Mouse (Mus musculus) olfactory bulb, adult 2 months (tissue): ENCODE results near the gene Klhl41. TPM values are rescaled to one million over a fixed set of nuclear protein-coding genes. Genes with fewer than 3 reads are reported as not detected.
"Not testable (repeated sequence)": the region's sequence is repeated elsewhere in the genome, so short reads cannot be mapped to it uniquely, and the experiment has no call there.

ENCODE experiments used
- H3K27ac ChIP-seq: fragments of 200-500 bp; 2 replicates; pipeline ENCODE4 v1.5.1; 2012; ENCODE audit warnings: low read depth, low read length; ENCODE audit not compliant: insufficient read depth
- H3K4me1 ChIP-seq: fragments of 200-500 bp; 2 replicates; pipeline ENCODE4 v1.6.1; 2012; ENCODE audit warnings: low read length; ENCODE audit not compliant: control insufficient read depth, insufficient read depth
- H3K4me3 ChIP-seq: fragments of 200-500 bp; 2 replicates; pipeline ENCODE4 v1.5.1; 2012; ENCODE audit warnings: mild to moderate bottlenecking, low read depth, low read length, moderate library complexity; ENCODE audit not compliant: insufficient read depth
- CTCF ChIP-seq: fragments of 200-500 bp; IDR thresholded peaks from 2 replicates; pipeline ENCODE4 v1.5.1; 2012; ENCODE audit warnings: low read depth, mild to moderate bottlenecking, low read length, moderate library complexity; ENCODE audit not compliant: insufficient read depth
- POLR2A ChIP-seq: fragments of 200-500 bp; IDR thresholded peaks from 2 replicates; pipeline ENCODE4 v1.6.1; 2012; ENCODE audit warnings: mild to moderate bottlenecking, low read depth, low read length, moderate library complexity; ENCODE audit not compliant: insufficient read depth
- WGBS: fragments of 180-500 bp; shearing (Covaris S2); methylation state at CpG from one replicate; pipeline ENCODE4 v1.1.7; 2018; 5-methylcytosine and 5-hydroxymethylcytosine counted together
- polyA plus RNA-seq: library from polyadenylated mRNA; stranded (reverse); fragments of >200 nt; gene quantifications from 2 replicates; pipeline ENCODE4 v1.2.4, GENCODE M21; 2012; ENCODE audit warnings: low replicate concordance; ENCODE audit not compliant: missing spikeins, insufficient read depth, insufficient read length

The Klhl41 gene
- polyA plus RNA-seq, 1 experiment = not detected

DNA sequence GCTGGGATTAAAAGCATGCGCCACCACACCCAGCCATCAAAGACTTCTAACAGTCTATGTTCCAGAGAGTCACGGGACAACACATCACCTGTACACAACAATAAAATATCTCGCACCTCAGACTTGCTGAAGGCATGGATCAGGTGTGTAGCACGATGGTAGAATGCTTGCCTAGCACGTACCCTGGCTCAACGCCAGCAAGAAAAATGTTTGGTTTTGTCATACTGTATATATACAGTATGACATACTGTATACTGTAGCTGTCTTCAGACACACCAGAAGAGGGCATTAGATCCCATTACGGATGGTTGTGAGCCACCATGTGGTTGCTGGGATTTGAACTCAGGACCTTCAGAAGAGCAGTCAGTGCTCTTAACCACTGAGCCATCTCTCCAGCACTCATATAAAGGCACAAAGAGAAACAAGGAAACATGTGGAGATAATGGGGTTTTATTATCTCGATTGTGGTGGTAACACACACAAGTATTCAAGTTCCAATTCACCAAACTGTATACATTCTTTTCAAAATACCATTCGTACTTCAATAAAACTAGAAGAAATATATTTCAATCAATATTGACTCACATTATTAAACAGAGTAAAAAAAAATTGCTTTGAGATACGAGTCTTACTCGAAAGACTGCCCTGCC, 24.8 kb upstream of the Klhl41 start:
- WGBS = 96% methylated on average over 11 of the region's 11 CpGs

DNA sequence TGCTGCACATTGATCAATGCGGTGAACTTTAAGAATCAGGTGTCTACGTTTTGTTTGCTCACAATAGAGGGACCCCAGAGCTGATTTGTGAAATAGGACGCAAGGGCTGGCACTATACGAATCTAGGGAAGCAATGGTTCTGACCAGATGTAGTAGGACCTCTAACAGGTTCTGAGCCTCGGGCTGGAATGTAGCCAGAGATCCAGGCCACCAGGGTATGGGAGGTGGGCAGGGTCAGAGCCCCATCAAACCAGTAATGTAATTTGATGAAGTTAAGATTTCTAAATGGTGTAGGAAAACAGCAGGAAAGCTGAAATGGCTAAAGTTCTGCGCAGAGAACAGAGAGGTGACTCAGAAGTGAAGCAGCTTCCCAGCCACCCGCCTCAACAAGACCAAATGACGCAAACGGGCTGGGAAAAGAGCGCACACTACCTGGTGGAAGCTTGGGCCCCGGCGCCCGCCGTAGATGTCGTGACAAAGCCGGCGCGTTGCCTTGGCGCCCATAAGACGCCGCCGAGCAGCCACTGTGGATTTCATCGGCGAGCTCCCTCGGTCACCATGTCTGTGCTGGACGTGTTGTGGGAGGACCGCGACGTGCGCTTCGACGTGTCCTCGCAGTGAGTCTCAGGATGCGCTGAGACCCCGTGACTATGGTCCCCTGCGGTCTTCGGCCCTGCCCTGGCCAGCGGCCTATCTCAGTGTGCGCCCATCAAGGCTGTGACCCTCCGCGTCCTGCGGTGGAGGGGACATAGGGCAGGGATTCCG, 23.0 kb upstream of the Klhl41 start, which contains the start of gene Bbs5:
TSS of gene Bbs5 (plus strand) at position 446 of the 765 bp plus-strand sequence.
- Histone ChIP-seq H3K4me1 (peaks cover 2% of the 10 kb centered on the region; the same call in 1 of the 2 replicates), H3K27ac (no peak within 1 kb of the TSS), H3K4me3 (peak within 1 kb of the TSS; percentile 96)
- WGBS = 2% methylated on average over 43 of the region's 43 CpGs
- TF ChIP-seq POLR2A = peak; percentile 51
- TF ChIP-seq CTCF = no peak

More for the DNA sequence above, 24.8 kb upstream of the Klhl41 start:
- TF ChIP-seq POLR2A = no peak
- TF ChIP-seq CTCF = no peak
- no peak overlapping the region for H3K27ac ChIP-seq
- peaks cover 4% of the 10 kb centered on the region for H3K4me1 ChIP-seq
- H3K4me3 ChIP-seq = no peak overlapping the region

DNA sequence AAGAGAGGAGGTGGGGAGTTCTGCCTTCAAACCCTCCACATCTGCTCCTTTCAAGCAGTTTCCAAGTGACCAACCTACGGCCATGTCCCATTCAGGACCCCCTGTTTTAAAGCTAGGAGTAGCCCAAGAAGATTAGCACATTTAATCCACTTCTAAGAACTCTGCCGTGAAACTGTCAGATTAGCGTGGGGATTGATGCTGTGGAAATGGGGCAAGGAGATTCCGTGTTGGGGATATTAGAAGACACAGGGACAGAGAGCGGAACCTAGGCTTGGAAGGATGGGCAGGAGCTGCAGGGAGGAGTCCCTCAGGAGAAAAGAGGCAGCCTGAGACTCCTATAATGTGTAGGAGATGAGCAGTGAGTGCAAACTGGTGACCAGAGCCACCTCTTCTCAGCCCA, 20.2 kb upstream of the Klhl41 start:
- Histone ChIP-seq H3K4me1 (peaks cover 2% of the 10 kb centered on the region; the same call in 1 of the 2 replicates), H3K27ac (no peak overlapping the region), H3K4me3 (no peak overlapping the region)
- 89% methylated on average over 5 of the region's 5 CpGs for WGBS
- TF ChIP-seq CTCF (no peak), POLR2A (no peak)

DNA sequence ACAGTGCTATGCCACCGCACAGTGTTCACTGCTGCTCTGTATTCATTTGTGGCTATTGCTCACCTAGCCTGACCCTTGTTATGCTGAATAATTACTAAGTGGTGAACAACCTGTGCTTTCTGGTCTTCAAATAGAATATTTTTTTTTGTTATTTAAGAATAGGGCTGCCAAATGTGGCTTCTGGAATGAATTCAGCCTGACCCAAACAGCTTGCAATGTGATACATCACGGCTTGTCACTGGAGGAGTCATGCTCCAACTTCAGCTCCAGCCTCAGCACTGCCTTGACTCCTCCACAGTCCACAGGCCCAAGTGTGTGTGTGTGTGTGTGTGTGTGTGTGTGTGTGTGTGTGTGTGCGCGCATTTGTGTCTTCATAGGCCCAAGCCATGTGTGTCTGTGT, 10.6 kb upstream of the Klhl41 start:
- Histone ChIP-seq H3K4me3 (no peak overlapping the region), H3K27ac (no peak overlapping the region), H3K4me1 (no peaks in the 10 kb centered on the region)
- 91% methylated on average over 4 of the region's 4 CpGs for WGBS
- no peak for TF ChIP-seq POLR2A
- no peak for TF ChIP-seq CTCF

DNA sequence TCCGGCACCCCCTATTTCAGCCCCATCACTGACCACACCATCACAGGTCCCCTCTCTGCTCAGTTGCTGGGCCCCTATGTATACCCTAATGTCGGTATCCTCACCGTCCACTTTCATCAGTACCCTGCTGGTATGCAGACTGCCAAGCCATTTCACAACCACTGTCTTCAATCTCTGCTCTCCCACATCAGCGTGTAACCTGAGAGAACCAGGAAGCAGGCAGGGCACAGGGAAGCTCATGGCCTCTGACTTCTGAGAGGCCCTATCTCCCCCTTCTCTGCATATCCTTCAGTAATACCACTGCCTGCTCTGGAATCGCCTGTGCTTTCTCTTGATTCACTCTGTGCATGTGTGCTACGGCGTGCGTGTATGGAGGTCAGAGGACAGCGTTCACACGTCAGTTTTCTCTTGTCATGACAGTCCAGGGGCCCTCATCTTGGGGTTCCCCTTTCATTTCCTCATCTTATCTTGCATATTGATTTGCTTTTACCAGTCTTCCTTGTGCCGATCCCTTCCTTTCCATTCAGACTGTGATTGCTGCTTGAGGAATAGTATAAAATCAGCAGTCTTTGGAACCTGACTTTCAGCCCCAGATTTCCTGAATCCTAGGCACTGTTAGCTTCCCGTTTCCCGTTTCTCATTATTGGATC, 6.0 kb upstream of the Klhl41 start:
- TF ChIP-seq CTCF = no peak
- TF ChIP-seq POLR2A = no peak
- 89% methylated on average over 13 of the region's 13 CpGs for WGBS
- H3K4me1 ChIP-seq = no peaks in the 10 kb centered on the region
- H3K4me3 ChIP-seq = no peak overlapping the region
- H3K27ac ChIP-seq = no peak overlapping the region

DNA sequence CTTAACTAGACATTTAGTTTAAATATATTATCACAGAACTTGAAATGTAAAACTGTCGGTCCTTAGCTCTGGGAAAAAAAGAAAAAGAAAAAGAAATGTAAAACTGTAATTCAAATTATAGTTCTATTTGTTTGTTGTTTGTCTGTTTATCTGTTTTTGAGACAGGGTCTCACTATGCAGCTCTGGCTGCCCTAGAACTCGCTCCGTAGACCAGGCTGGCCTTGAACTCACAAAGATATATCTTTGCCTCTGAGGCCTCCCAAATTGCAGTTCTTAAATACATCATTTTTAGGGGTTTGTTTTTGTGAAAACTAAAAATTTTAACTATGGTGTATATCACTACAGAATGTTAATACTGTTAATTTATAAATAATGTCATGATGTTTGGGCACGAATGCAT, 2.3 kb upstream of the Klhl41 start:
- 95% methylated on average over 4 of the region's 4 CpGs for WGBS

DNA sequence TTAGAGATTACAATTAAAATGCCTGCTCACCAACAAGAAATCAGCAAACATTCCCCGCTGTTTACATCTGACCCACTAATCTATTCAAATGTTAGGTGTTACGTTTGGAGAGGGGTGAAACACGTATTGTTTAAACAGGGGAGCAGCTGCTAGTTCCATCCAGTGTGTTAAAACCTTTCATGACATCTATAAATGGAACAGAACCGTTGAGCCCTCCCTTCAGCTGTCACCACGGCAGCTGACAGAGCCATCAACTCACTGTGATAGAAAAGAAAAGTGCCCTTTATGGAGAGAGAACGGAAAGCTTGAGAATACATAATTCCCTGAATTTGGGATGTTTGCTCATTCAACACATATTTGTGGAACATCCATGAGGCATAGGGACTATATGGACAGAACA, 1.5 kb upstream of the Klhl41 start:
- Histone ChIP-seq H3K4me1 (no peaks in the 10 kb centered on the region), H3K27ac (no peak overlapping the region), H3K4me3 (no peak overlapping the region)
- TF ChIP-seq CTCF (no peak), POLR2A (no peak)
- WGBS = 68% methylated on average over 6 of the region's 6 CpGs

More for the DNA sequence above, 2.3 kb upstream of the Klhl41 start:
- no peak for TF ChIP-seq POLR2A
- no peak for TF ChIP-seq CTCF
- no peak overlapping the region for H3K27ac ChIP-seq
- H3K4me3 ChIP-seq = no peak overlapping the region
- no peaks in the 10 kb centered on the region for H3K4me1 ChIP-seq

DNA sequence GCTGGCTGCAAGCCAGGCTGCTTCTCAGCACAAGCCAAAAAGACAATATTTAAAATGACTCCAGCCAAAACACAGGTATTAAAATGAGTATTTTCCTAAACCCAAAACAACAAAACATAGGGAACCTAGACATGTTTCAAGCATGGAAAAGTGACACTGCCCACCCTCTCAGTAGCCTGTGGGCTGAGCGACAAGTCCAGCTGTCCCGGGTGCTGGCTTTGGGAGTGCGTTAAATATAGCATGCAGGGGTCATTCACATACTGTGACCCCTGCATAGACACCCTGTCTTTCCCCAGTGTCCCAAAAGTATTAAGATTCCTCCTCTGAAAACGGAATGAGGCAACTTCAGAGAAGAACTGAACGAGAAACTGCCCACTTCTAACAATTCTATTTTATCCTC, 3.8 kb downstream of the Klhl41 start:
- Histone ChIP-seq H3K4me1 (no peaks in the 10 kb centered on the region), H3K4me3 (no peak overlapping the region), H3K27ac (no peak overlapping the region)
- 75% methylated on average over 5 of the region's 5 CpGs for WGBS
- TF ChIP-seq CTCF = no peak
- no peak for TF ChIP-seq POLR2A

DNA sequence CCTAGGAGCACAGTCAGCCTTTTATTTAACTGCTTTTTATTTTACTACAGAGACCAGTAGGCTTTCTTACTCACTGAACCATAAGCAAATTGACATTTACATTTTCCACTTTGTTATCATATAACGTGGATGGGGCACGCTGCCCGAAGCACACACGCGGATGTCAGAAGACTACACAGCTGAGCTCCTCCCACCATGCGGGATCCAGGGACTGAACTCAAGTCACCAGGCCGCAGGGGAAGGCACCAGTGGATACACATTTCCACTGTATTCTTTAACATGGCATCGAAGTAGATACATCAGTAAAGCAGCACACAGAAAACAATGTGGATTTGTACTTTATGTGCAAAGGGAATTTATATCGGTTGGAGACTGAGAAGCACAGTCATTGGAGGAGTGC, 5.3 kb downstream of the Klhl41 start:
- H3K4me1 ChIP-seq = no peaks in the 10 kb centered on the region

DNA sequence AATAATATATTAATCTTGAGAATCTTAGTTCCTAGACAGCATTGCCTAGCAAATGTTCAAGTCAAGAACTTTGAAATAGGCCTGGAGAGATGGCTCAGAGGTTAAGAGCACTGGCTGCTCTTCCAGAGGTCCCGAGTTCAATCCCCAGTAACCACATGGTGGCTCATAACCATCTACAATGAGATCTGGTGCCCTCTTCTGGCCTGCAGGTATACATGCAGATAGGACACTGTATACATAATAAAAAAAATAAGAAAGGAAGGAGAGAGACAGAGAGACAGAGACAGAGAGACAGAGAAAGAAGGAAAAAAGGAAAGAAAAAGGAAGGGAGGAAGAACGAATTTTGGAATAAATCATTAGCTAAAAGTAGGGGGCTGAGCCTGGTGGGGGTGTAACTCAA, 6.8 kb downstream of the Klhl41 start:
- no peaks in the 10 kb centered on the region for H3K4me1 ChIP-seq
- 56% methylated on average over 2 of the region's 2 CpGs for WGBS
- H3K4me3 ChIP-seq = no peak overlapping the region
- H3K27ac ChIP-seq = no peak overlapping the region
- TF ChIP-seq POLR2A = no peak
- TF ChIP-seq CTCF = no peak

More for the DNA sequence above, 5.3 kb downstream of the Klhl41 start:
- Histone ChIP-seq H3K4me3 (no peak overlapping the region), H3K27ac (no peak overlapping the region)
- WGBS = 75% methylated on average over 9 of the region's 9 CpGs
- no peak for TF ChIP-seq POLR2A
- TF ChIP-seq CTCF = no peak

DNA sequence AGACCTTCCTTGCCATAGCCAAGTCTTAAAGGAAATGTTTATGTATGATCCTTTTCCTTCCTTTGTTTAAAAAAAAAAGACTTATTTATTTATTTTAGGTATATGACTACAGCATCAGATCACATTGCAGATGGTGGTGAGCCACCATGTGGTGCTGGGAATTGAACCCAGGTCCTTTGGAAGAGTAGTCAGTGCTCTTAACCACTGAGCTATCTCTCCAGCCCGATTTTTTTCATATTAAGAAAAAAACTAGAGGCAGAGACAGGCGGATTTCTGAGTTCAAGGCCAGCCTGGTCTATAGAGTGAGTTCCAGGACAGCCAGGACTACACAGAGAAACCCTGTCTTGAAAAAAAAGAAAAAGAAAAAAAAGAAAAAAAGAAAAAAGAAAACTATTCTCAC, 7.3 kb downstream of the Klhl41 start:
- H3K4me1 ChIP-seq, H3K27ac ChIP-seq, H3K4me3 ChIP-seq: not testable (repeated sequence)
- WGBS = 88% methylated on average over 2 of the region's 2 CpGs
